Mouse (Mus musculus) induced T-regulatory cell, adult 2 months (primary cell): ENCODE data around the gene Adarb2.
"Not testable (repeated sequence)": the region's sequence is repeated elsewhere in the genome, so short reads cannot be mapped to it uniquely, and the experiment has no call there.

Experiments used
- DNase-seq: peaks from one replicate; pipeline ENCODE4 v3.0.0-alpha.2; 2012; ENCODE audit warnings: low read depth

Adarb2 gene

DNA sequence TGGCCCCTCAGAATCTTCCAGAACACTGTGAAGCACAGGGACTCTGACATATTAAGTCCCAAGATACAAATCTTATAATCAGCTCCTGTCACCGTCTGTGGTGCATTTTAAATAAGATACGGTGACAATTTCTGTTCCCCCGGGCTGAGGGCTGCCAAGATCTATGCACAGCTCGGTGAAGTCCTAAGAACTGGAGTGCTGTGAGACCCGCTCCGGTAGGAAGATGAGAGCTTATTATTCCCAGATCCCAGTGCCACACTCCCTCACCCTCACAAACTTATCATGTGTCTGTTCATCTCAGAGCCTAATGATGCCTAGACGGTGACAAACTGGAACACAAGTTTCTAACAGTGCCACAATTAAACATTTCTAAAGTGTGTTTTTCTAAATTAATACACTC, 384.8 kb downstream of the Adarb2 start:
- DNase-seq = no peak

DNA sequence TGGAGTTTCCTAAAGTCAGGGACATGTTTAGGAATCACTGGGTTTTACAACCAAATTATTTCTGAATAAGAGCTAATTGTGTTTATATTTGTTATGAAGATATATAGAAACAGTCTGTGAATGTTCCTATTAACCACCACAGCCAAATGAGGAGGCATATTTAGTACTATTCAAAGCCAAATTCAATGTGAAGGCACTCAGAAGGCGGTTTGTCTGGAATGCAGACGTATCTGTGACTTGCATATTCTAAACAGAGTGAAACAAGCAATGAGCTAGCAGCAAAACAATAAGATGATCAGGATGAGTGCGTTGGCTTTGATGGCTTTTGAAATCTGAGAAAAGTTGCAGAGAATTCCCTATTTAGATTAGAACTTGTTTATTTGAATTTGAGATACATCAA, 387.8 kb downstream of the Adarb2 start:
- no peak for DNase-seq

DNA sequence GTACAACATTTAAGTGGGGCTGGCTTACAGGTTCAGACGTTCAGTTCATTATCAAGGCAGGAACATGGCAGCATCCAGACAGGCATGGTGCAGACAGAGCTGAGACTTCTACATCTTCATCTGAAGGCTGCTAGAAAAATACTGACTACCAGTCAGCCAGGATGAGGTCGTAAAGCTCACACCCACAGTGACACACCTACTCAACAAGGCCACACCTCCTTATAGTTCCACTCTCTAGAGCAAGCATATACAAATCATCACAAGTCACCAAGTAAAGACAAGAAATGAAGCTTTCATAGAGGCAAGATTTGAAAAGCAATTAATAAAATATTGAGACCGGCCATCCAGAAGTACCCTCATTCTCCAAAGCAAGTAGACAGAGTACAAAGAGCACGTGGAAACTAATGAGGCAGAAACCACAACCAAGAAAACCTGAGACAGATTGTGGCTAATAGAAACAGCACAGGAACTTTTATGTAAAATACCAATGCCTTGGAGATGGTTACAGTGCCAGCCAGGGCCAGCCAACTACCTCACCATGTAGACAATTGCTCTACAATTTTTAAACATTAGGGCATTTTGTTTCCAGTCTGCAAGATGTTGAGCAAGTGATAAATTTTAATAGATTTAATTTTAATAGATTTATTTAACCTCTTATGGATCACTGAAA, 394.4 kb downstream of the Adarb2 start:
- DNase-seq = no peak

DNA sequence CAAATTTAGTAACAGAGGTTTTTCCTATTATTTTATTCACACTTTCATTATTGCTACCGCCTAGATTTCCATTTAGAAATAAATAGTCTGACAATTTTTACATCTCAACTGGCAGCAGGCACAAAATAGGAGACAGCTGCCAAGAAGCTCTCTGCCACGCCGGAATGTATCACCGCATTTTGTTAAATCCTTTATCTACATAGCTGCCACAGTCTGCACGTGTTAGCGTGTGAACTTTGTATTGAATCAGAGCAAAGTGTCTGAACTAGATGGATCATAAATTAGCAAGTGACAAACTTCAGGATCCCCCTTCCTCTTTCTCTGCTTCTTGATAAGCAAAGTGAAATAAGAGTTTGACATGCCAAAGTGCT, 395.0 kb downstream of the Adarb2 start:
- no peak for DNase-seq

DNA sequence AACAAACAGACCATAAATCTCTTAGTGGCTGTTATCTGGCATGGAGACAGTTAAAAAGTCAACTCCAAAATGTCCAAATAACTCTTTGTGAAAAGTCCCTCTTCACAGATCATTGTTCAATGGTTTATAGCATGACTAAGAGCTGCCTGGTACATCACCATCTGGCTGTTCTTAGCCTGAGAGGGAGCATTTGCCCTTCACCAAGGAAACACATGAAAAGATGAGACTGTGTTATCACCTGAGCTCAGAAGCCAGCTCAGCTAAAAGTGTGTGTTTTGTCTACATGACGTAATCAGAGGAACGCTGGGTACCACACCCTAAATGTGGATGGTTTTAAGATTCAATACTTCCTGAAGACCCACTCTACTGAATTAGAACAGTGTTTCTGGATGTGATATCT, 403.0 kb downstream of the Adarb2 start:
- DNase-seq = no peak

DNA sequence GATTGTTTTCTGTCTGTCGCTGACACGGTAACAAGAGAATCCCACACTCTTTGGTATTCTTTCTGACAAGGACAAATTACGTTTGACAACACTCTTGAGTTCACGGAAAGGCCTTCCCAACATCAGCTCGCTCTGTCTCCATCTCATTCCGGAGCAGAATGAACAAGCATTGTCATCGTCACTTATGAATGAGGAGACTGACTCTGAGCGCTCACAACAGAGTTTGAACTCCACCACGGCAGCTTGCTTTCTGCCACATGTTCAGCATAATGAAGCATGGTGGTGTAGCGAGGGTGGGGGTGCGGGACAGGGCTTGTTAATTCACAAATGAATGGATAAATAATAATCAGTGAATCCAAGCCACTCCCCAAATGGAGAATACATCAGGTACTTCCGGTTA, 405.4 kb downstream of the Adarb2 start:
- DNase-seq = no peak

DNA sequence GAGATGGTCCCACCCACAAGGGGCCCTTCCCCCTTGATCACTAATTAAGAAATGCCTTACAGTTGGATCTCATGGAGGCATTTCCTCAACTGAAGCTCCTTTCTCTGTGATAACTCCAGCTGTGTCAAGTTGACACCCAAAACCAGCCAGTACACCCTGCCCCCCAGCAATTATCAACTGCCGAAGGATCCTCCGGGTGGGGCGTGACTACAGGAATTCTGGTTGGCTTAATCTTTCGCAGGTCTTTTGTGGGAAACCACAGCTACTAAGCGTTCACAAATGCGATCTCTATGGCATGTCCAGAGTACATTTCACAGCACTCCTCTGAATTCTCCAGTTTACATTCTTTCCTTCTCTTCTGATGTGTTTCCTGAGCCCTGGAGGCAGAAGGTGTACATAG, 406.3 kb downstream of the Adarb2 start:
- not testable (repeated sequence) for DNase-seq

DNA sequence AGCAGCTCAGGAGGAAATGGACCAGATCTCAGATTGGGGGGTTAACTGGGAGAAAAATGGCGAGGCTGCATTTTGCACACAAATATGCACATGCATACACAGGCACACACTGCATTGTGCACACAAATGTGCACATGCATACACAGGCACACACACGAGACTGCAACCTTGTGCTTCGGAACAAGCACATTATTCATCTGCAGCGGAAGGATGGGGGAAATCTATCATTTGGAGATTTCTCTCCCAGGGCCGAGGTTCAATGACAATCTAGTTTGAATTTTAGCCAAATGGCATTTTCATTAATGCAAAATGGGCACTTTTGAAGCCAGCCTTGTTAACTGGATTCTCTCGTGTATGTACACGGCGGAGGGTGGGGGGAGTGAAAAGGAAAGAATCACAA, 408.3 kb downstream of the Adarb2 start:
- DNase-seq = no peak

DNA sequence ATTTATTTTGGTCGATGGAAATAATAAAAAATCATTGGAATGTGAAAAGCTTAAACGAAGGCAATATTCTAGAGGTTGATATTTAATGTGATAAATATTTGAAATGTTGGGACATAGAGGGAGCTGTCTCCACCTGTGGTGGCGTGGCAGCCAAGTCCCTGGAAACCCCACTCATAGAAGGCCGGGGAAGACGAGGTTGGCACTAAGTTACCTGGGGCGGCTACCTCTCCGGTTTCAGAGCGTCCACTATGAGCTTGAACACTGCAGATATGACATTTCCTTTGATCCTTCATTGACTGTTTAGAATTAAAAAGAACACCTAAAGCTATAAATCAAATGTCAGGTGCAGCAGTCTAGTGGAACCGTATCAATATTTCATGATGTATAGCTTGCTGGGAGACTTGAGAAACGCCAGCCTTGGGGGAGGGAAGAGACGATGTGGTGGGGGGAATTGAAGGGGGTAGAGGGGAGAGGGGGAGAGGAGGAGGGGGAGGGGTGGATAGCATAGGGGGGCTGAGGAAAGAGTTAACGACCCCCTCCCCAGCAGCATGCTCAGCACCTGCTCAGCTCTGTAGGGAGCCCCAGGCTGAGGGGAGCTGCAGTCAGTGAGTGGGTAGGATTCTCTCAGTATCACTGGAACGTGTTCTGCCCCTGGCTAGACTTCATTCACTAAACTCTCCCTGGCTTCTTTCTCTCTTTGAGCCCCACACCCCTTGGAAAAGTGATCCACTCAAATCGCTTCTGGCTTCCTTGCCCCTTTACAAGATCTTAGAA, 410.1 kb downstream of the Adarb2 start:
- no peak for DNase-seq

DNA sequence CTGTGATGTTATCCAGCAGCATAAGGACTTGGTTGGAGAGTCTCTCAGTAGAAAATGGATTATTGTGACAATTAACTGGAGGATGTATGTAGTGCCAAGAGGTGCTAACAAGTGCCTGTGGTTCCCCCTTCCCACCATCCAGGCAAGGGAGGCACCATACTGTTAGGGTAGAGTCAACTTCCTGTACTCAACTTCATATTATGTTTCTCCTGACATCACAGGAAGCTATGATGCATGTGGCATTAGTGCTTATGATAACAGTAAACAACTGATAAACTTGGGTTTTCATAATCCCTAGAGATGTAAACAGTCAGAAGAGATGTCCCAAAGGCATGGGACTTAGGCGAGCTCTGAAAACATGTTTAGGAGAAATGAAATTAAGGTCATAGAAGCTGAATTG, 414.0 kb downstream of the Adarb2 start:
- no peak for DNase-seq

DNA sequence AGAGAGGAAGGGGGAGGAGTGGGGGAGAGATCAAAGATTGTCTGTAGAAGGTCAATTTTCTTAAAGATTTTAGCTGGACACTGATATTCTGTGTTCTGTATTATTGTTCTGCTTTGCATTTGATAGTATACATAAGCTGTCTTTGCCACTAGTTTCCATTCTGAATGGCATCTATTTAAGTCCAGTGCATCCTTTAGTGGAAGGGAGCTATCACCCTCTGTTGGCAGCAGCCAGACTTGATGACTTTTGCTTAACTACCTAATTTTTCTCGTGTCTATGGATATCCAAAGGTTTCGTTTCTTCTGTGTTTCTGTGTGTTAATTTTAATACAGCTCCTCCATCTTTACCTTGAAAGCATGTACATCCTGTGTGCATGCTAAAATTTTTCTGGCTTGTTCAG, 419.6 kb downstream of the Adarb2 start:
- no peak for DNase-seq

DNA sequence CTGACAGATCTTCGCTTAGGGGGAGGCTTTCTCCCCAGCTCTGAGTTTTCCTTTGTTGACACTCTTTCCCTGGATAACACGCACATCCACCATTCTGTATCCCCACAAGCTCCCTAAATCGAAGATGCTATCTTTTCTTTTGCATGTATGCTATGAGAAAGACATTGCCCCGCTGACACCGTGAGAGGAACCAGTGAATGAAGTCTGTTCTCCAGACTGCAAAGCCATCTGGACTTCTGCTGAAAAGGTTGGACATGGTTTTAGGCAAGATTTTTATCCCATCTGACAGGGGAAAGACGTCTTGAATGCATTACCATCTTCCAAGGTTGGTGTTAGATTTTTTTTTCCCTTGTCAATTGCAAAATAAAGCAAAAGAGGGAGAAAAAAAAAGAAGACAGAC, 426.9 kb downstream of the Adarb2 start:
- DNase-seq = no peak

DNA sequence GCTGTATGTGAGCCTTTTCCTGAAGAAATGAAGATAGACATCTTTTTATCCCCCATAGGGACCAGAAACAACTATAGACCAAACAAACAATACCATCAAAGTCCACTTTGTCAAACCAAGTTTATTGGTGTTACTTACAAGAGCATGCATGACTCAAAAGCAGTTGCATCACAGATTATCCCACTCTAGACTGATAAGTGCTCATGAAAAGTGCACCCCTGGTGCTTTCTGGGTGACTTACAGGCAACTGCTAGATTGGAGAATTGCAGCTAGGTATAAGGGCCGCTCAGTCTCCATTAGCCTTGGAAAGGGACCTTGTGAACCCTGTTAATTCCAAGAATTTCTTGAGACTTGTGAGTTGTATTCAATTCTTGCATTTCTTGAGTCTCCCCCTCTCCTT, 429.0 kb downstream of the Adarb2 start:
- no peak for DNase-seq

DNA sequence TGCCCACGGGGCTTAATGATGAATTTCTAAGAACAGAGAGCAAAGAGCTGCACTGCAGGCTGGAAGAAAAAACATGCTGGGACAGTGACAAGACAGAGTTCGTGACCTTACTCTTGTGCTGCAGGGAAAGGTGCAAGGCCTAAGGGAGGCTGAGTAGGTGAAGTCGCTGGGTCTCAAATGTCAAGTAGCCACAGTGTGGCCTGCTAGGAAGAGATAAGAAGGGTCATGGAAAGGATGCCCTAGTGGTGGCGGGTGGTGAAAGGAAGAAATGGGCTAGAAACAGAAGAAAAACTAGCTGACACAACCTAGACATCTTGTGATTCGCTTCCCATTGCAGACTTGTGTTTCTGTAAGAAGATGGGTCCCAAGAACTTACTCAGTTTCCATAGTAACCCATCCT, 429.4 kb downstream of the Adarb2 start:
- no peak for DNase-seq

DNA sequence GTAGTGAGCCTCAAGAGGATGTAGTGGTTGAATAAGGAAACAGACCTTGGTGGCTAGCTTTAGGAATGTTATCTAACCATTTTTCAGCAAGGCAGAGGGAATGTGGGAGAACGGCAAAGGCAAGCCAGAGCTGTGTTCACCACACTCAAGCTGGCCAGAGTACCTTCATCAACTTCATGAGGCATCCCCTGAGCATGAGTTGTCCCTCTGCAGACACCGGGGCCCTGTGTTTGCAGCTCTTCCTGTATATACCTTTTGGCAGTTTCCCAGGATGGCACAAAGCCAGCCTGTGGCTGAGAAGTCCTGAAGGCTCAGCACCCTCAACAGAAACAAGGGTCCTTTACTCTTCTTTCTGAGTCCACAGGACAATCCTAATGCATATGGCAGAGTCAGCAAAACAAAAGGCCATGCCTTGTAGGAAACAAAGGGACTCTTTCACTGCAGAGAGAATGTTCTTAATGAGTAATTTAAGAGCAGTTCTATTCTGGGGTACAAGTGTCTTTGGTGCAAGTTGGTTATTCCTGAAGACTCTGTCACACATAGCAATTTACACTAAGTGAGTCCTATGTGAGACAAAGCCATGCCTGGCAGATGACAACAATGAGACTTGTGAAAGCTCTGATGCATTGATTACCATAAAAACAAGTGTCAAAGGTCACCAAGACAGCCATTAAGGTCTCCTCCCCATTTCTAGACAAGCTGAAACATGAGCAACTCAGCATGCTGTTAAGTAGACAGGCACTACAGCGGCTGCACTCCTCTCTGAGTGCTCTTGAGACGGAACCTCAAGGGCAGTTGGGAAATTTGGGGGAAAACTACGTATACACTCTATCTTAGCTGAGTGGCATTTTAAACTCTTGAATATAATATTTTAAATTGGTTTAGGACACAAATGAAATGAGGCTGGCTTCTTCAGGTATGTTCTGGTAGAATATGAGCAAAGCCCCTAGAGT, 431.0 kb downstream of the Adarb2 start:
- no peak for DNase-seq

DNA sequence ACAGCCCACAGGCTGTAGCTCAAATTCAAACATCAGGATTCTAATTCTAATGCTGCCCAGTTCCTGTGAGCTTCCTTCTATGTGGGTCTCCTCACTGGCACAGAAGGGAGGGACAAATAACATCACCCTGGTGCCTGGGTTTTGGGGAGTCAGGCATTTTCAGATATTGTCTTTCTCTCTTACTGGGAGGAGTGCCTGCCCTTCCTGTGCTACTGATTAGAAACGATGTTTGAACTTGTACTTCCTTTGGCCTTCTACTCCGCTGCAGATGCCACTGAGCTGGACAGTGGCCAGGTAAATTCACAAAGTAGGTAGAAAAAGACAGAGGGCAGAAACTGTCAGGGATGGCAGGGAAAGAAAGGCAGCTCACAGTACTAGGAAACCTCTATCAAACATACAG, 439.4 kb downstream of the Adarb2 start:
- DNase-seq = no peak

DNA sequence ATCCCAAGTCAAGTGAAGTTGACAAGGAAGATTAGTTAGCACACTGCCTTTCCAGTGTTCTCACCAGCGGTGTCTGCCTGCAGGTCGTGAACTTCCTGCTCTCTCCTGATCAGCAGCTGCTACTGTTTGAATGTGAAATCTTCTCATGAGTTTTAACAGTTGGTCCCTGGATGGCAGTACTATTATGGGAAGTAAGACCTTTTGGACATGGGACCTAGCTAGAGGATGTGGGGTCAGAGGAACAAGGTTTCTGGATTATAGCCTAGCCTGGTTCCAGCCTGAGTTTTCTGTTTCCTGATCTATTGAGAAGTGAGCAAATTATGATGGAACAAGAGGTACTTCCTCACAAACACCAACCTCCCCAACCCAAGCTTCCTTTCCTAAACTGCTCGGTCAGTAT, 441.3 kb downstream of the Adarb2 start:
- no peak for DNase-seq

DNA sequence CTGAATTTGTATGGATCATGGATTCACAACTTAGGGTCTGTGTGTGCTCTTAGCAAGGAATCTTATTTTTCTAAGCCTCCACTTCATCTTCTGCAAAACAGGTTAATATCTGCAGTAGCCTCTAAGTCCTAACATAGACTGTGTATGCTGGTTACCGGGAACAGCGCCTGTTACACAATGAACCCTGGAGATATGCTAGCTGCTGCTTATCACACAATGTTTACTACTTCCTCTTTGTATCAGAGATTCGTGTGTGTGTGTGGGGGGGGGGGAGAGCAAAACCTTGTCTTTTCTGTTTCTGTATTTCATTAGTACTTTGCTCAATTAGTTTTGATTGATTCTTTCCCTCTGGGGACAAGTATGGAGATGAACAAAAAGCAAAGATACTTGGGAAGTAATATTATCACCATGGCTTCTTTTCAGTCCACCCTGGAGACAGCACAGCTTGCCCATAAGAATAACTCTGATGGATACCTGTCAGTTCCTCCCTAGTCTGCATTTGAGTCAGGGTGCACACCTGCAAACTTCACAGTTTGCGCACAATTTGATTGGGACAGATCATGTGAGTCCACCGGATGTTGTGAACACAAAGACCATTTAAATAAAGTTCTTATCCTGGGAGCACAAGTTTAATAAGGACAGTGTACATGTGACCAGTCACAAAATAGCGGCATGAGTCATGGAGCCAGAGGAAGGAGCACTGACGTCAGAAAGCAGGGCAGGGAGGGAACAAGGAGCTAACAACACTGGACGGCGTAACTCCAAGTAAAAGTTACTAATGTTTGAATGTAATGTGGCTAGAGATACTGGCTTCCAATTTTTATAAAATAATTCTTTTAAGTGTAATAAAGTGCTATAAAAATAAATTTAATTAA, 442.4 kb downstream of the Adarb2 start:
- no peak for DNase-seq

DNA sequence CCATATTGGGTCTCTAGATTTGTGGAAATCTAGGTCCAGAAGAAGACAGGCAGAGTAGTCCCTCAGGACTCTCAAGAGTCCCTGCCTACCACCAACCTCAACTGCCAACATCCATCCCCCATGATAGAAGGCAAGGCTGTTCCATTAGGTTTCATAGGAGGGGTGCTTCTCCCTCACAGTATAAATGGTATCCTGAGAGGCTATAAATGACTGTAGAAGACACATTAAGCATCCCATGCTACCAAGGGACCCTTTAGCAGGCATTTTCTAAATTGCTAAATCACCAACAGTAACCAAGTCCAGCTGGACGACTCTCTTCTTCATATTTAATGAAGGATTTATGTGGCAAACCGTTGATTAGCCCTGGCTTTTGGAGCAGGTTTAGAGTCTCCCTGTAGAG, 446.6 kb downstream of the Adarb2 start:
- DNase-seq = no peak

DNA sequence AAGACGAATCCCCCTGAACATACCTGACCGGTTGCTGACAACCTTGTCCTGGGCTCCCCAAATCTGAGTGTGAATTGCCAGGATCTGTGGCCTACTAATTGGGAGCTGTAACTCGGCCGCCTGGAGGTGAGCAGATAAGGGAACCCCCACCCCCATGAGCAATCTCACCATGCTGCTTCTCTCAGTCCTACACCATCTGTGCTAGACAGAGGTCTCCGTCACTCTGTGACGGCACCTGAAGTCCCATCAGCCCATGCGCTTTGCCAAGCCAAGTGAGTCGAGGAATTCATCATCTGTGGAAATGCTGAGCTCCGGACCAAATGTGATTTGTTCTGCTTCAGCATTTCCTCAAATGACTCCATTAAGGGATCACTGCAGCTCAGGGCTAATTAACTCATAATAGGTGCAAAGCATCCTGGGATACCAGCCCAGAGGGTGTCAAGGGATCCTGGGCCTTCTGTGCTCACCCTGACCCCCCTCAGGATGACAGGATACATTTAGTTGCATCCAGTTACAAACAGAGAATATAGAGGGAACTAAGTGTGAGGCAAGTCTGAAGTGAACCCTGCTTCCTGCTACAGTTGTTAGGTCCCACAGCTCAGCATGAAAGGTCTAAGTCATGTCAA, 462.1 kb downstream of the Adarb2 start:
- DNase-seq = no peak

DNA sequence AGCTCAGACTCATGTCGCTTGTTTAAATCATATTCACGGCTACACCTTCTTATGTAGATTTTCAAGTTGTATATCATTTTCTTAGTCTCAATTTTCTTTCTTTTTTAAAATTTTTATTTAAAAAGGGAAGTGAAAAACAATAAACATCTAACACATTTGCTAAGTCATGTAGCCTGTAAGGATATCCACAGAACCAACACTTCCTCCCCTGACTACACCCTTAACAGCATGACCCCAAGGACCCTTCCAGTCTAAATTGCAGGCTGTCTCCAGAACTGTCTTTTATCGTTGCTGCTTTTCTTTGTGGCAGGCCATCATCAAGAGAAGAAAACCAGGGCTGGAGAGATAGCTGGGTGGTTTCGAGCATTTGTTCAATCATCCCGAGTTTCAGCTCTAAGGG, 474.5 kb downstream of the Adarb2 start:
- no peak for DNase-seq
